Mouse (Mus musculus) kidney, postnatal 10 days (tissue): ENCODE measurements around the gene Klhl21.
A peak's percentile ranks its signal among the peaks of the same experiment; 100 is the strongest.

Experiments used
- DNase-seq: peaks from one replicate; pipeline ENCODE4 v3.0.0; 2021; ENCODE audit warnings: mixed read lengths

The Klhl21 gene

DNA sequence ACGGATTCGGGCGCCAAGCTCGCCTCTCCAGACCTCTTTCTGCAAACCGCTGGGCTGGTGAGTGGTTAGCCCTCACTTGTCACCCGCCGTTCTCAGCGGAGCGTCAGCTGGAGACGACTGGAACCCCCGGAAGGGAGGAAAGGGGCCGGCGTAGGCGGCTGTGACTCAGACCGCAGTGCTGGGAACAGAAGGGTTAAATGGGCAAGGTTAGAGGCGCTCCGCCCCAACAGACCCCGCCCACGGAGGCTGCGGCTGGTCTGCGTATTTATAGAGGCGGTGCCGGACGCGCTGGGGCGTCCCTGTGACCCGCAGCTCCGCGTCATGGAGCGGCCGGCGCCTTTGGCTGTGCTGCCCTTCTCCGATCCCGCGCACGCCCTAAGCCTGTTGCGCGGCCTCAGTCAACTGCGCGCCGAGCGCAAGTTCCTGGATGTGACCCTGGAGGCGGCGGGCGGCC lies at the start of gene Klhl21:
Gene Klhl21, plus strand, starts transcription at position 182 of the 454 bp plus-strand sequence.
- peak; percentile 97 for DNase-seq

DNA sequence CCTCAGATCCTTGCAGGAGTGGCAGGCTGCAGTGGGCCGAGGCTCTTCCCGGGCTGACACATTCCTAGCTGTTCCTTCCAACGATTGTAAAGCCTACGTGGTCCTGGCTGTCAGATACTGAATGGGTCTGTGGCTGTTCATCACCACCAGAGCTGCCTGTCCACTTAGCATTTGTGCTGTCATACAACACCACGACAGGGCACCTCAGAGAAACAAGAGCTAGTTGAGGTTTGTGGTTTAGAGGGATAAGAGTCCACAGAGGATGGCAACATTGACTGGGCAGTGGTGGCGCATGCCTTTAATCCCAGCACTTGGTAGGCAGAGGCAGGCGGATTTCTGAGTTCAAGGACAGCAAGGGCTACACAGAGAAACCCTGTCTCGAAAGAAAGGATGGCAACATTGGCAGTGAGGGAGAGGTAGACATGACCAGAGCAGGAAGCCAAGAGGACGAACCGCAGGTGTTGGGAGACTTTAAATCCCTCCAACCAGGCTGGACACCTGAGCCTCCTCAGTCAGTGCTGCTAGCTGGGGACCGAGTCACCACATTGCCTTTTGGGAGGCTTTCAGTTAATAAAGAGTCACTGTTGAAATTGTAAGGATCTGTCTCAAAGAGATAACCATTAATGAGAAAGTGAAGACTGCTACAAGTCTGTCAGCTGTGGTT lies 48.6 kb upstream of the Klhl21 start:
- no peak for DNase-seq

DNA sequence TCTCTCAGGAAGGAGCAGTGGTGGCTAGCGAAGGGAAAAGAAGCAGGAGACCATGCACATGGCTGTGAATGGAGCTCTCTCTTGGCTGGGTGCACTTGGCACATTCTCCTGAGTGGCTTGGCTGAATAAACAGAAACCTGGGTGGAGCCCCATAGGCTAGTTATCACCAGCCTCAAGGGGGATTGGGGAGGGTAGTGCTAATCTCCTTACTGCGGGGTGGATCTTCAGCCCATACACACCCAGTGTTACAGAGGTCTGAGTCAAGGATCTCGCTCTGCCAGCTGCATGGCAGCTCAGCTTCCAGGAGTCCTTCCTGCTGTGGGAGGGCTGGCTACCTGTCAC lies 48.1 kb upstream of the Klhl21 start:
- no peak for DNase-seq

DNA sequence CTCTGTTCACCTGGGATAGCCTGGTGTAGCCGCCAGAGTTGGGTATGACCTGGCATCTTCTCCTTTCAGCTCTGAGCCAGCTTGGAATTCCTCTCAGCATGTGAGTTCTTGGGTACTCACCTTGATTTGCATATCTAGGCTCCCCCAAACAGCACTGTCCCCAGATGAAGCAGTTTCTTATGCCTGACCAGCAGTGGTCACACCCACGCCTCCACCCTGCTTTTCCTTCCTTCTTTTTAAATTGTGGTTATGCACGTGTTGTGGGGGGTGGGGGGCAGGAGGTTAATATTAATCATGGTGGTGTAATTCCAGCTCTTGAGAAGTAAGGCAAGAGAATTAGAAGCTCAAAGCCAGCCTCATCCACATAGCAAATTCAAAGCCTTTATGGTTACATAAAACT lies 45.8 kb upstream of the Klhl21 start:
- DNase-seq: no peak

DNA sequence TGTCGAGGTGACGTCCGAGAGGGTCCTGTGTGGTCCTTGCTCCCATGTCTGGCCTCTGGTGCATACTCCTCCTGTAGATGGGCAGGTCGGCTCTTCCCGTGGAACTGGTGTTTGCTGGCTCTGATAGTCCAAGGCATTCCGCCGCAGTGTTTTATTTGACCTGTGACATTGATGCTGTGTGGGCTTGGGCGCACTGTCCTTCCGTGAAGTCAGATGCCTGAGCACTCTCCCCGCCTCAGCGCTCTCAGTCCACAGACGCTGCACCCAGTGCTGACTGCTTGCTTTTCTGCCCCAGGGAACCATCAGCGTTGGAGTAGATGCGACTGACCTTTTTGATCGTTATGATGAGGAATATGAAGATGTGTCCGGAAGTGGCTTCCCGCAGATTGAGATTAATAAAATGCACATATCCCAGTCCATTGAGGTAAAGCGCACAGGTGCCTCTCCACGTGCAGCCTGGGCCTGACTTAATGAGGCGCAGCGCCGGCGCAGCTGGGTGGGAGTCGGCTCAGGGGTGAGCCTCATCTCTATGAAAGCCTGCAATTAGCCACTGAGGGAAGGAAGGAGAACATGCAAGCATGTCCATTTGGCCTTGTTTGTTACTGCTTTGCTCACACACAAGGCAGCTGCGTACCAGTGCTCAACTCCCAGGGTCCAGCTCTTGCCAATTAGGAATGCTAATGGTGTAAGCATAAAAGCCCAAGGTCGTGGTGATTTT lies 40.2 kb upstream of the Klhl21 start:
- DNase-seq: no peak

DNA sequence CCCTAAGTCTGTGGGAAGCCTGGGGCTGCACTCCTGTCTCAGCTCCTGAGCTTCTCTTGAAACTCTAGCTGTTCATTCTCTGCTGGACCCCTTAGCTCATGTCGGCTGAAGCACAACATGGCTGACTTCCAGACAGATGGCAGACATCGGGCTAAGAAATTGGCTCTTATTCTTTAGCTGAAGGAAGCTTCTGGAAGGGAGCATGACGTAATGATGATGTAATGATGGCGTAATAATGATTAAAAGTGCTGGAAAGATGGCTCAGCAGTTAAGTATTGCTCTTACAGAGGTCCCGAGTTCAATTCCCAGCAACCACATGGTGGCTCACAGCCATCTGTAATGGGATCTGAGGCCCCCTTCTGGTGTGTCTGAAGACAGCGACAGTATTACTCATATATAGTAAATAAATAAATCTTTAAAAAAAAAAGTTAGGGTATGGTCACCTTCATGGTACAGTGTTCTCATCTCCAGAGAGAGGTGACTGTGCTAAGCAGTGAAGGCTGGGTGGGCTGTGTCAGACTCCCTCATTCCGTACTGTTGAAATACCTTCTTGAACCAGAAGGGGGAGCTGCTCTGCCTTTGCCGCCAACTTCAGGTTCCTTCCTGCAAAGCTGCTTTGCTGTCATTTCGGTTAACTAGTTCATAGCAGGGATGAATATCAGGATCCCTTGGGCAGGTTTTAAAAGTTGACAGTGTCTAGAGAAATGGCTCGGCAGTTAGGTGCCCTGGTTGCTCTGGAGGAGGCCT lies 36.2 kb upstream of the Klhl21 start:
- DNase-seq: peak; percentile 40

DNA sequence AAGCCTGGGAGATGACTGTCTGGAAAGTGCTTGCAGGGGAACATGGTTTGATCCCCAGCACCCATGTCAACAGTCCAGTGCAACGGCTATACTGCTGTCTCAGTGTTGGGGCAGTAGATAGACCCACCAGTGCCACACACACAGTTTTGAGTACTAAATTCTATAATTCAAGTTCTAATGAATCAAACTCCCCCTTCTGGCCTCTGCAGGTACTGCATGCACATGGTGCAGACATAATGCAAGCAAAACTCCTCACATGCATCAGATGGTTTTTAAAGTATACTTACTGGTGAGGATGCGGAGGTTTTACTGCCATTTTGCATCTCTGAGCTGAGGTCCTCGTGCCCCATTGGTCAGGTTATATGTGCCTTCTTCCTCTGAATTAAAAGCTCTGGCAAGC lies 33.2 kb upstream of the Klhl21 start:
- peak; percentile 63 for DNase-seq

DNA sequence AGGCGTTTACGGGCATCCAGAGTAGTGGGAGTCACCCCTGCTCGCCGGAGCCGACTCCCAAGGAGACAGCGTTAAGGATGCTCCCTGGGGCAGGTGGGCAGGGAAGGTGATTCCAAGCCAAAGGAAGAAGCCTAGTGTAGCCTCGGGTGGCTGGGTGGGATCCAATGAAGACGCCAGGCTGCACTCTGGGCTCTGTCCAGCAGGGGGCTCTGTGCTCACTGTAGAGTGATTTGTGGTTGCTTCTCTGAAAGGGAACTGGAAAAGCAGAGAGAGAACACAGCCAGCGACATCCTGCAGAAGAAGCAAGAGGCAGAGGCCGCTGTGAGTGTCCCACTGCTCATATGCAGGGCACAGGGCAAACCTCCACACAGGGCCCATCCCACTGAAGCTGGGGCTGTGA lies 30.9 kb upstream of the Klhl21 start:
- DNase-seq: peak; percentile 92

DNA sequence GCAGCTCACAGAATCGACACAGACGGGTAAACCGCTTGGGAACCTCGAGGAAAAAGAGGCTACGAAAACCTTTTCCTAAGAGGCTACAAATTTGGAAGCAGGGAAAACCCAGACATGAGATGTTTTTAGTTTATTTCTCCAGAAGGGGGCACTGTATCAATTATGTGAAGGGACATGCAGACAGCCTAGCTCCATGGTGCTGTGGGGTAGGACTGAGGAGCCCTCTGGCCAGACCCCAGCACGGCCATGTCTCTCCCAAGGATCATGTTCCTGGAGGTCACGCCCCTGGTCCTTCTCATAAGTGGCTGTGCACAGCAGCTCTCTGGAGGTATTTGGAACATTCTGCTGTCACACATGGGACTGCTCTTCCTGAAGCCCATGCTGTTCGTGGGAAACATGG lies 27.9 kb upstream of the Klhl21 start:
- DNase-seq: no peak

DNA sequence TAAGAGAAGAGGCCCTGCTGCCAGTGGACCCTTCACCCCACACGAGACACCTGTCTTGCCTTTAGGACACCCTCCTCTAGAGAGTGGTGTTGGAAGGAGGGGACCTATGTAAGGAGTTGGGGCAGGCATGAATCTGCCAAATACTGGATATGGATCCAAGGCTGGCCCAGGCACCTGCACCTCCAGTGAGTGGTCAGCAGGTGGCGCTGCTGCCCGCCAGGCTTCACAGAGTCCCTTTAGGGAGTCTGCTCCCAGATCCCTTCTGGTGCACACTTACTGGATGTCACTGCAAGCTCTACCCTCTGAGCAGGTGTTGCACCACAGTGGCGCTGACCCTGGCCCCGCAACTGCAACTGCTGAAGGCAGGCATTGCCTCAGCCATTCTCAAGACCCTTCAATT lies 27.2 kb upstream of the Klhl21 start:
- peak; percentile 87 for DNase-seq

DNA sequence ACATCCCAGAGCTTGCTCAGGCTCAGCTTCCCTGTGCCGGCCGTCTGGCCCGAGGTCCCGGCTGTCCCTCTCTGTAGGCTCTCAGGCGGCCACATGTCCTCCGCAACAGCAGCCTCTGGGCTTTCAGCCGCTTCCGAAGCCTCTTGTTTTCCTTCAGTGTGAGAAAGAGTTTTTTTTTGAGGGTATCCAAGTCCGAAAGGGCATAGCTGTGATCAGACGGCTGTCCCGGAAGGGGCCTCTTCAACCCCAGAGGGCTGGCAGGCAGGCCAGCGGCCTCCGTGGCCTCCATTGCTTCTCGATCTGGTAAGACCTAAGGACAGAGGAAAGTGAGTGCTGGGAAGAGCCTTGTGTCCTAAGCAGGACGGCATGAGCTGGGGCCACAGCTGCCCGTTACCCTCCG lies 25.6 kb upstream of the Klhl21 start:
- no peak for DNase-seq

DNA sequence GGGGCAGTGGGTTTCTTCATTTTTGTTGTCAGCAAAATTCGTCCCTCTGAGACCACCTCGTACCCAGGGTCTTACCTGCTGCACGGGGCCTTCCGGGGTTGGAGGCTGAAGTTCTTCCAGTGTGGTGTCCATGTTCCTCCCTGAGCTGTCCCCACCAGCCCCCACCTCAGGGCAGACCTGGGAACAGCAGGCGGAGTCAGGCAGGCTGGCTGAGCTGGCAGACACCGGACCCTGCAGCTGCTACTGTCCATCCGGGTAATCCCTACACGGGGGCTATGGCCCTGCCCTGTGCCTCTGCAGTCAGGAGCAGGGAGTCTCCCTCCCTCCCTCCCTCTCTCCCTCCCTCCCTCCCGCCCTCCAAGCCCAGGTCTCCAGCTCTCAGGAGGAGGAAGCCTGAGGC lies 25.0 kb upstream of the Klhl21 start:
- DNase-seq: peak; percentile 62

DNA sequence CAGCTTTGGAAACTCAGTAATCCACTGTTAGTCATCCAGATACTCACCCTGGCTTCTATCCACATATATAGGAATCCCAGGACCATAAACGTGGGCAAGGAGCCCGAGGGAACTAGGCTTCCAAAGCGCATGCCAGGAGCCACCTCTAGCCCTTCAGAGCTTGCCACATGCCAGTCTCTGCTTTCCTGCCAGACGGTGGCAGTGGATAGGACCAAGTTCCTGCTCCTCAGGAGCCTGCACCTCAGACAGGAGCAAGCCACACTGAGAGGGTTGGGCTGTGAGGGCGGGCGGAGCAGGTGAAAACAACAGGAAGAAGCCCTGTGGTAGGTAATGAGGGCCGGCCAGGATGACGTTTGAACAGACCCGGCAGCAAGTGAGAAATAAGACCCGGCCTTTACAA lies 22.7 kb upstream of the Klhl21 start:
- DNase-seq: peak; percentile 39

DNA sequence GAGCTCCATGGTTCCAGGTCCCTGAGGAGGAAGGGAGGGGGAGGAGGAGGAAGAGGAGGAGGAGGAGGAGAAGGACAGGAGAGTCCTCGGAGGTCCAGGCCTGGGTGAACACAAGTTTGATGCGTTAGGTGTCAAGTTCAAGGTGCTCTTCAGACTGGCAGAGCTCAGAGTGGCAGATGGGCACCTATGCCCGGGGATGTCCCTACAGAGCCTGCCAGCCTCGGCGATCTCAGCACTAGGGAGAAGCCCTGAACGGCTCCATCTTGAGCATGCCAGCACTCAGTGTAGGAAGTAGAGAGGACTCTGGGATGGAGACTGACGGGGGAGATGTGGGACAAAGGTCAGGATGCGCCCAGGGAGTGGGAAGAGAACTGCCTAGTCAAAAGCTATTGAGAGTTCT lies 22.0 kb upstream of the Klhl21 start:
- no peak for DNase-seq

DNA sequence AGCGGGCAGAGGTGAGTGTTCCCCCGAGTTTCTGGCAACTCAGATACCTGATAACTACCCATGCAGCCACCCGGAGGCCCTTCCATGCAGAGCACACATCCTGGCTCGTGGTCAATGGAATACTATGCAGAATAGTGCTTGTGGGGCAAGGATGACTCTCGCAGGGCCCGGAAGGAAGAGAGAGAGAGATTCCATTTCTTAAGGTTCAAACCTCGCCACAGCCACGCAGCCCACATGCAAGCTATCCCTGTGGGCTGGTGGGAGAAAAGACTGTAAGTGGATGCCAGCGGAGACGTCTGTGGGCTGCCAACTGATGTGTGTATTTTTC lies 20.6 kb upstream of the Klhl21 start:
- no peak for DNase-seq

DNA sequence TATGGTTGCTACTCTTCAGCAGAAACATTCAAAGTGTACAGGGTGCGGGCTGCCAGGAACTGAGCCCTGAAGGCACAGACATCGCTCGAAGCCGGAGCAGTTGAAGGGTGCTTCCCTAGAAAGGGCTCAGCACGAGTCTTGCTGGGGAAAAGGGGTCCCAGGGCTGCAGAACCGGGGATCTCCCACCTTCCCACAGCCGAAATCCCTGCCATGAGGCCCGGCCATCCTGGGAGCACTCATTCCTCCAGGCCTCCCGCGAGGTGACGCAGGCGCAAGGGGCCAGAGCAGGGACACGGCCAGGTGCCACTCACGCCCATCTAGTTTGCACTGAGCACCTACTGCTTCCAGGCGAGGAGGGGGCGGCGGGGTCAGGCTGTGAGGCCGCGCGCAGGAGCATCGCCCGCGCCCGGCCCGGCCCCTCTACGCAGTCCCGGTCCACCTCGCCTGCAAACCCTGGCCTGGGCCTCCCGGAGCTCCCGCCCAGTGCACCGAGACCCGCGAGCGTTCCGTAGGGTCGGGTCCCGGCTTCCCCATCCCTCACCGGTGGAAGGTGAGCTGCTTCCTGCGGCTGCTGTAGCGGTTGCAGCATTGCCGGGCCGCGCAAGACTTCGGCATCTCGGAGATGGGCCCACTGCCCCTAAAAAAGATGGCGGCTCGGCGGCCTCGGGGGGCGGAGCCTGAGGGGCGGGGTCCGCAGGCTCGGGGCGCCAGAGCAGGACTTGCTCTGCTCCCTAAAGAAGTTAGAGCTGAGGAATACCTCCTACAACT lies 20.1 kb upstream of the Klhl21 start, which contains the start of gene Thap3:
Gene Thap3, minus strand, starts transcription at position 656 of the 768 bp plus-strand sequence.
- peak; percentile 90 for DNase-seq

DNA sequence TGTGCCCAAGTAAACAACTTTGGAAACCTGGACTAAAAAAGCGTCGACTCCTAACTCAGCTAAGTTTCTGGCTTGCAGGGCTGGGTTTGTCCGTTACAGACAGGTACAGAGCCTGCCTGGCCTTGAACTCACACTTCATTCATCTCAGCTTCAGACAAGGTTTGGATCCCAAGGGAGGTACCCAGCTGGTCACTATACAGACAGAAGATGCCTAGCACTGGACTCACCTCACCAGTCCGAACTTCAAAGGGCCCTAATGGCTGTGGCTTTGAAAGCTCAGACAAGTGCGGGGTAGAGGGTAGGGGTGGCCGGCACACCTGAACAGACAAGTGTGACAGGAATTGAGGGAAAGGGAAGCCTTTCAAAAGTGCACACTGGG lies 19.5 kb upstream of the Klhl21 start:
- no peak for DNase-seq

DNA sequence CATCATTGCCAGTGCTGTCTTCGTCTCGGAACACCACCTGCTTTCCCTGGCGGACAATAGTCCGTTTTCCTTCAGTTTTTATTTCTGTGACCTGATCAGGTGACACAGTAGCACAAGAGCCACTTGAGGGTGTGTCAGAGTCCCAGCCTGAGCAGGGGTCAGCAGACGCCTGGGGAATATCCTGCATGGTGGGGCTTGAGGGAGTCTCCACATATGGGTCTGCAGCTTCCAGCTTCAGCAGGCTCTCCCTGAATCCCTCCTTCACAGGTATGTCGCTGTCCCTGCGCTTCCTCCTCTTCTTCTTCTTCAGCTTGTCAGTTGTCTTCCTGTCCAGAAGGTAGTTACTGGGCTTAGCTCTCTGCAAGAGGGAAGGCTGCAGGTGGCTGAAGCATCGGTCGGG lies 16.5 kb upstream of the Klhl21 start:
- no peak for DNase-seq

DNA sequence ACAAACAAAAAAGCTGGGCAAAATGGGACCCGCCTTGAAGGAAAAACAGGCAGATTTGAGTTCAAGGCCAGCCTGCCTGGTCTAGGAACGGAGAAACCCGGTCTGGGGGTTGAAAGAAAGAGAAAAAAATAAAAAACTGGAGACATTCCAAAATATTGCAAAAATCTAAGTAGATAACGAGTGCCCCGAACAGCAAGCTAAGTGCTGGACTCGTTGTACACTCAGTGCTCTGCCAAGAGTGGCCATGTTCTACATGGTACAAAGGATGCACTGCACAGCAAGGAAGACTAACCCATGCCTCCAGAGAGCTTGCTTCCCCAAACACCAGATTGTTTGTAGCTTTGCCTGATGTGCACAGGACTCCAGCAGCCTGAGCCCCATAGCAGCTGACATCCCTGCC lies 15.6 kb upstream of the Klhl21 start:
- no peak for DNase-seq

DNA sequence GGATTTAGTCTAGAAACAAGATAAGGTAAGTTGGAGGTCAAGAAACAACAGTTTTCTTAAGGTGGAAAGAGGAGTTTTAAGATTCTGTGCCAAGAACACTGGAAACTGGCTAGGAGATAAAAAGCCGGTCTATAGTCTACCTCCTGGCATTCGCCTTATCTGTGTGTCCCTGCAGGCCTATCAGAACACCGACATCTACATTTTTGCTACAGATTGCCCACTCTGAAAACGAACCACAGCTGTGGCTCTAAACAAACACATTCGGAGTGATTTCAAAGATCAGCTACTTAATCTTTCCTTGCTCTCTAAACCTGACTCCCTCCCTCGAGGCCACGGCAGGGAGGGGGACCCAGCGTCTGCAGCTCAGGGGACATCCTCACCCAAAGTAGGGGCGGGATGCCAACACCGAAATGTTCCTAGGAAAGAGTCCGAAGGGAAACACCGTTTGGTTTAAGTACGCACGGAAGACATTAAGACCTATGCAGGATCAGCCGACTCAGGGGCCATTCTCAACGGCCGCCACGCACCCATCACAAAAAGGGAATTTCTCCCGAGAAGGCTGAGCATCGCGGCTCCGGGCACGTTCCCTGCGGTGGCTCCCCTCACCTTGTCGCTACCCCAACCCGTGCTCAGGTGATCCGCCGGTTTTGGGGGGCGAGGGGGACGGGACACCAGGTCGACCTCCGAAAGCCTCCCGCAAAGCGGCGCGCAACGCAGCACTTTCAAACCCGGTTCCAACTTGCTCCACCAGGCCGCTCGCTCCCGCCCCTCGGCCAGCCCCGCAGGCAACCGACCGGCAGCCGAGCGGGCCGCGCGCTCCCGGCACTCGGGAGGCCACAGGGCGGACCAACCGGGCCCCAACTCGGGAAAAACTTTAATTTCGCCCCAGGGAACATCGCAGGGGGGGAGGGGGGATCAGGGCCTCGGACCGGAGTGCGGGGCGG lies 14.1 kb upstream of the Klhl21 start:
- DNase-seq: peak; percentile 70

DNA sequence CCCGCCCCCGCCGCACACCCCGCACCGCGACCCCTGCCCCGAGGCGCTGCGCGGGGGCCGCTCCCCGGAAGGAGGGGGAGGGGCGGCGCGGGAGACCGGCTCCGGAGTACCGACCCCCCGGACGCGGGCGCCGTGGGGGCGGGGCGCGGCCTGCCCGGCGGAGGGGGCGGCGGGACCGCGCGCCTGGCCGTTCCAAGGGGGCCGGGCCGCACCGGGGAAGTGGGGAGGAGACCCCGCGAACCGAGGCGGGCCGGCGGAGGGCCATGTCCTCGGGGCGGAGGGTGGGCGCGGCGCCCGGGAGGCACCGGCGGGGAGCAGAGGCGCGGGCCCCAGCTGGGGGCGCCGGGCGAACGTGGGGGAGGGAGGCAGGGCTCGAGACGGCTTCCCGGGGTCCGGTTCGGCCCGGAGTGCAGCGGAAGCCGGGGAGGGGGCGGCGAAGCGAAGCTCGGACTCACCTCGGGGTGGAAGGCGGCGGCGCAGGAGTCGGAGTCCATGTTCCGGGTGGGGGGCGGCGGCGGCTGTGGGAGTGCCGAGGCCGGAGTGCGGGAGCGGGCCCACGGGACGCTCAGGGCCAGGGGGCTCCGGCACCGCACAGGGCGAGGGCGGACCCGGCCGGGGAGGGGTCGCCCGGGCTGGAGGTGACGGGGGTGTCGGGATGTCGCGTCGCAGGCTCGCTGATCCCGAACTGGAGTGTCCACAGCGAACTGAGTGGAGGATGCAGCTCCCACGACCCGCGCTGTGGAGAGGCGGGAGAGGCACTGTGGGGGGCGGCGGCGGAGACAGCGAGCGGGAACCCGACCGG lies 13.0 kb upstream of the Klhl21 start:
- peak; percentile 73 for DNase-seq
